Mouse (Mus musculus): Measurements from ENCODE around the gene Fam19a5. TPM values are rescaled to one million over a fixed set of nuclear protein-coding genes. Genes with fewer than 3 reads are reported as not detected.

Fam19a5 gene
- polyA plus RNA-seq, 1 experiment from 2014 or later: 0.06 TPM

DNA sequence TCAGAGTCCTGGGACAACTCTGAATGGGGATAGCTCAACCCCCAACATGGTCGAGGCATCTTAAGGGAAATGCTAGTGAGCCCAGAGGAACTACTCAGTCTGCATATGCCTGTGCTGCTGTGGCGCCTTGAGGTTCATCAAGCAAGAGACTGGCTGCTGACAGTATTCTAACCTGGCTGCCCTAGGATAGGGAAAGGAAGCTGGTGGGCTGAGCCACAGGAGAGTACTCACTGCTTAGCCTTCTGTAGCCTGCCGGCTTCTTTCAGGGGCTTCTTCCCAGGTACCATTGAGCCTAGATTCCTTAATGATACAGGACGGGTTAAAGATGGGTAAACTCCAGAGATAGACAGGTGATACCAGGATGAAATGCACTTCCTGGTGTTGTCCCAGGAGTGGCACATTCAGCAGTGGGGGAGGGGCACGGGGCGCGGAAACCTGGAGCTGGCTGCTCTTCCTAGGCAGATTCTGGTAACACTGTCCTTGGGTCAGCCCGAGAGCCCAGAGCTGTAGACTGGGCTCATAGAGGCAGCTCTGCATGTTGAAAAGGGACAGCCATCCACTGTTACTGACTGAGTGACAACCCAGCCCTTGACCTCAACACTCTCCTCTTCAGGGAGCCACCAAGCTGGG is 1.7 kb downstream of the Fam19a5 start:
- 21% methylated on average over 8 of the region's 8 CpGs for WGBS (ENCODE audit: insufficient replicate concordance)
- Histone ChIP-seq H3K9me3 (replicated peaks; ENCODE audit: control insufficient read depth, low read length) (no peaks in the 10 kb centered on the region), H3K4me3 (ENCODE audit: low read depth, low read length) (no peak overlapping the region), H3K4me1 (ENCODE audit: control insufficient read depth, low read depth, low read length) (no peaks in the 10 kb centered on the region), H3K36me3 (ENCODE audit: control insufficient read depth, insufficient read depth) (no peaks in the 10 kb centered on the region), H3K27ac (ENCODE audit: low read length) (no peak overlapping the region), H3K9ac (ENCODE audit: low read depth, low read length) (no peak overlapping the region), H3K27me3 (ENCODE audit: control insufficient read depth, insufficient read depth, low read depth, low read length) (peaks cover 42% of the 10 kb centered on the region), H3K4me2 (ENCODE audit: low read depth, low read length) (no peak overlapping the region)
- ATAC-seq (ENCODE audit: low read depth): no peak

DNA sequence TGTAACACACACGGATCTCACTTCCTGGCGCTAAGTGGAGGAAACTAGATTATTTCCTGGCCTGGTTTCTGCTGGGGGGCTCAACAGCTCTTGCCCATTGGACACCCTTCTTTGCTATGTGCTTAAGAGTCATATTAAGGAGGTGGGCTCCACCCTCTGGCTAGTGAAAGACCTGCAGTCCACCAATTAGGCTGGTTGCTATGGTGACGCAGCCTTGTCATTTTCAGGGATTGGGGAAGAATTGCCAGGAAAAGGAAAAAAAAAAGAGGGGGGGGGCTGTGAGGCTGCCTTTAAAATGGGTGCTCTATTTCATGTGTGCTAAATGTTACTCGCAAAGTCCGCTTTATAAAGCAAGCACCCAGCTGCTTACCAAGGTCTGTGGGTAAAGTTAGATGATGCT is 2.9 kb downstream of the Fam19a5 start:
- H3K36me3 ChIP-seq (ENCODE audit: control insufficient read depth, insufficient read depth): no peaks in the 10 kb centered on the region
- H3K4me2 ChIP-seq (ENCODE audit: low read depth, low read length): no peak overlapping the region
- no peaks in the 10 kb centered on the region for H3K4me1 ChIP-seq (ENCODE audit: control insufficient read depth, low read depth, low read length)
- ATAC-seq (ENCODE audit: low read depth): no peak
- H3K27me3 ChIP-seq (ENCODE audit: control insufficient read depth, insufficient read depth, low read depth, low read length): peaks cover 42% of the 10 kb centered on the region
- H3K9me3 ChIP-seq (replicated peaks; ENCODE audit: control insufficient read depth, low read length): no peaks in the 10 kb centered on the region
- no peak overlapping the region for H3K4me3 ChIP-seq (ENCODE audit: low read depth, low read length)
- H3K9ac ChIP-seq (ENCODE audit: low read depth, low read length): no peak overlapping the region
- 39% methylated on average over 5 of the region's 5 CpGs for WGBS (ENCODE audit: insufficient replicate concordance)
- H3K27ac ChIP-seq (ENCODE audit: low read length): no peak overlapping the region

DNA sequence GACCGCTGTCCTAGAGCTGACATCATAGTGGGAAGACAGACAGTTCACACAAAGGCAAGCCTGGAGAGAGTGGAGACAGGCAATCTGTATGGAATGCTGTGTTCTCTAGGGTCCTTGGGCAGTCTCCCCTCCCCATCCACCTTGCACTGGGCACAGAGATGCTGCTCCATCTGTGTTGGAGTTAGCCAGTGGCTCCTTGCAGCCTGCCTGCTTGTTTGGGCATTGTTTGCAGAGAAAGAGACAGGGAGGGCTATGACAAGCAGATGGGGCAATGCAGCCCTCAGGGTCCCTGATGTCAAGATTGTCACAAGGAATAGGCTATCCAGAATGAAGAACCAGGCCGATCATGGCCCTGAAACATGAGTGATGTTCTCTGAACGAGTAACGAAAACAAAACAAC is 5.6 kb downstream of the Fam19a5 start:
- Histone ChIP-seq H3K27me3 (ENCODE audit: control insufficient read depth, insufficient read depth, low read depth, low read length) (peaks cover 21% of the 10 kb centered on the region), H3K4me1 (ENCODE audit: control insufficient read depth, low read depth, low read length) (no peaks in the 10 kb centered on the region), H3K4me2 (ENCODE audit: low read depth, low read length) (no peak overlapping the region), H3K36me3 (ENCODE audit: control insufficient read depth, insufficient read depth) (no peaks in the 10 kb centered on the region), H3K27ac (ENCODE audit: low read length) (no peak overlapping the region), H3K9me3 (replicated peaks; ENCODE audit: control insufficient read depth, low read length) (no peaks in the 10 kb centered on the region), H3K9ac (ENCODE audit: low read depth, low read length) (no peak overlapping the region), H3K4me3 (ENCODE audit: low read depth, low read length) (no peak overlapping the region)
- ATAC-seq (ENCODE audit: low read depth): no peak
- 61% methylated on average over 4 of the region's 4 CpGs for WGBS (ENCODE audit: insufficient replicate concordance)

DNA sequence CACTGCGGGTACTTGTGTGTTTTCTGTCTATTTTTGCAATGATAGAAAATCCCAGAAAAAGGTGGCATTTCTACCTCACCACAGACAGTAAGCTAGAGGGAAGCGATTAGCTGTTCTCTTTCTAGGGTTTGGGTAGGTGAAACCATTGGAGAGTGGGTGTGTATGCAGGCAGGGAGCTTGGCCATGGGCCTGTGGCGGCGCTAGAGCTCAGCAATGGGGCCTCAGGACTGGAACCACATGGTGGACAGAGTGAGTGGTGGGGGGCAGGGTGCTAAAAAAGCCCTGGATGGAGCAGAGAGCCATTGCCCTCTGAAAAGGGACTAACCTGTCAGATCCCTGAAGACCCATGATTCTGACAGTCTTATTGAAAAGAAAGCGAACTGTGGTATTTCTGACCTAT is 6.7 kb downstream of the Fam19a5 start:
- Histone ChIP-seq H3K4me1 (ENCODE audit: control insufficient read depth, low read depth, low read length) (no peaks in the 10 kb centered on the region), H3K36me3 (ENCODE audit: control insufficient read depth, insufficient read depth) (no peaks in the 10 kb centered on the region), H3K27me3 (ENCODE audit: control insufficient read depth, insufficient read depth, low read depth, low read length) (peaks cover 11% of the 10 kb centered on the region), H3K4me3 (ENCODE audit: low read depth, low read length) (no peak overlapping the region), H3K9me3 (replicated peaks; ENCODE audit: control insufficient read depth, low read length) (no peaks in the 10 kb centered on the region), H3K9ac (ENCODE audit: low read depth, low read length) (no peak overlapping the region), H3K27ac (ENCODE audit: low read length) (no peak overlapping the region), H3K4me2 (ENCODE audit: low read depth, low read length) (no peak overlapping the region)
- WGBS (ENCODE audit: insufficient replicate concordance): 38% methylated on average over 5 of the region's 5 CpGs
- ATAC-seq (ENCODE audit: low read depth): no peak

DNA sequence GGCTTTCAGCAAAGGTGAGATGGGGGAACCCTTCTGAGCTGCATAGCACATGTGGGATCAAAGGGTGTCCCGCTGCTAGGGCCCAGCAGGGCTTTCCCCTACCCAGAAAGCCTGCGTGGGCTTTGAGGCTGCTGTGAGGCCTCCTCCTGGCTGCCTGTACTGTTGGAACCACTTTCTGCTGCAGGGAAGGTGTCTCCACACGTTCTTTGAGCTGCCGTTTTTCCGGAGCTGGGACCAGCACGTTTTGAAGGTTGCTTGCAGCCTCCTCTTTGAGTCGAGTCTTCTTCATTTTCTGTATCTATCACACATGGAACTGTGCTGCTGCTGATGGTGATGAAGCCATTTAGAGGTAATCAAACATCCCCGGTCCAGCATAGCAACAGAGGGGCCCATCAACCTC is 7.5 kb downstream of the Fam19a5 start:
- Histone ChIP-seq H3K4me2 (ENCODE audit: low read depth, low read length) (no peak overlapping the region), H3K9ac (ENCODE audit: low read depth, low read length) (no peak overlapping the region), H3K9me3 (replicated peaks; ENCODE audit: control insufficient read depth, low read length) (no peaks in the 10 kb centered on the region), H3K27me3 (ENCODE audit: control insufficient read depth, insufficient read depth, low read depth, low read length) (peaks cover 5% of the 10 kb centered on the region; the same call in 1 of the 2 replicates), H3K36me3 (ENCODE audit: control insufficient read depth, insufficient read depth) (no peaks in the 10 kb centered on the region), H3K27ac (ENCODE audit: low read length) (no peak overlapping the region), H3K4me3 (ENCODE audit: low read depth, low read length) (no peak overlapping the region), H3K4me1 (ENCODE audit: control insufficient read depth, low read depth, low read length) (no peaks in the 10 kb centered on the region)
- WGBS (ENCODE audit: insufficient replicate concordance): 23% methylated on average over 8 of the region's 8 CpGs
- ATAC-seq (ENCODE audit: low read depth): no peak

DNA sequence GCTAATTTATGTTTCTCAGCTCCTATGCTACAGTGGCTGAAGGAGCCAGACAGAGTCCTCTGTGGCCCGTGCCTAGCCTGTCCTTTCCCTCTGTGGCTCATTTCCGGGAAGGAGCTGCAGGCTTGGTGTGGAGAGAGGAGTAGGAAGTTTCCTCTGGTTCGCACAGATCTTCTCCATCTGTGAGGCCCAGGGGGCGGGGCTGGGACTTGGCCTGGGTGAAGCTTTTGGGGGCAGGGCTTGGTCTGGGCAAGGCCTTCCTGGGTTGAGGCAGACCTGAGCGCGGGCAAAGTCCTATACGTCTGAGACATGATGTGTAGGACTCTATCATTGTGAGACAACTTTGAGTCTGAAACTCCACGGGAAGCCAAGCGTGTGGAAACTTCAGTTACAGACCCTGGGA is 11.7 kb downstream of the Fam19a5 start:
- H3K9ac ChIP-seq (ENCODE audit: low read depth, low read length): no peak overlapping the region
- H3K27ac ChIP-seq (ENCODE audit: low read length): no peak overlapping the region
- no peaks in the 10 kb centered on the region for H3K27me3 ChIP-seq (ENCODE audit: control insufficient read depth, insufficient read depth, low read depth, low read length)
- ATAC-seq (ENCODE audit: low read depth): no peak
- 52% methylated on average over 9 of the region's 9 CpGs for WGBS (ENCODE audit: insufficient replicate concordance)
- no peaks in the 10 kb centered on the region for H3K9me3 ChIP-seq (replicated peaks; ENCODE audit: control insufficient read depth, low read length)
- H3K4me2 ChIP-seq (ENCODE audit: low read depth, low read length): no peak overlapping the region
- no peaks in the 10 kb centered on the region for H3K4me1 ChIP-seq (ENCODE audit: control insufficient read depth, low read depth, low read length)
- no peak overlapping the region for H3K4me3 ChIP-seq (ENCODE audit: low read depth, low read length)
- no peaks in the 10 kb centered on the region for H3K36me3 ChIP-seq (ENCODE audit: control insufficient read depth, insufficient read depth)

DNA sequence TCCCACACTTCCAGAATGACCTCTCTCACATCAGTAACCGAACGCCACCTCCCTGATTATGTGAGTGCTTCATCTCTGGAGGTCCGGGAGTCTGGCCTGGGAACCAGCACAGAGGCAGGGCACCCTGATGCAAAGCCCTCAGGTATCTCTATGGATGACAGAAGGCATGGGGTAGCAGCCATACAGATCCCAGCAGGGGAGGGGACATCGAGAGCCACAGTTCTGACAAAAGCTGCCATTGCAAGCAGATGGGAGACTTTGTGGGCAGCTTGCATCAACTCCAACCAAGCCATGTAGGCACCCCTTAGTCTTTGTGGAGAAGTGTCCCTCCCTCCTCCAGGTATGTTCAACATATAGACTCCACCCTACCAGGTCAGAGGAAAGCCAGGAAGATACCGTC is 20.2 kb downstream of the Fam19a5 start:
- Histone ChIP-seq H3K4me2 (ENCODE audit: low read depth, low read length) (no peak overlapping the region), H3K27me3 (ENCODE audit: control insufficient read depth, insufficient read depth, low read depth, low read length) (no peaks in the 10 kb centered on the region), H3K4me1 (ENCODE audit: control insufficient read depth, low read depth, low read length) (no peaks in the 10 kb centered on the region), H3K4me3 (ENCODE audit: low read depth, low read length) (no peak overlapping the region), H3K36me3 (ENCODE audit: control insufficient read depth, insufficient read depth) (no peaks in the 10 kb centered on the region), H3K9ac (ENCODE audit: low read depth, low read length) (no peak overlapping the region), H3K27ac (ENCODE audit: low read length) (no peak overlapping the region), H3K9me3 (replicated peaks; ENCODE audit: control insufficient read depth, low read length) (no peaks in the 10 kb centered on the region; the same call in 1 of the 2 replicates)
- WGBS (ENCODE audit: insufficient replicate concordance): 69% methylated on average over 5 of the region's 5 CpGs
- ATAC-seq (ENCODE audit: low read depth): no peak

DNA sequence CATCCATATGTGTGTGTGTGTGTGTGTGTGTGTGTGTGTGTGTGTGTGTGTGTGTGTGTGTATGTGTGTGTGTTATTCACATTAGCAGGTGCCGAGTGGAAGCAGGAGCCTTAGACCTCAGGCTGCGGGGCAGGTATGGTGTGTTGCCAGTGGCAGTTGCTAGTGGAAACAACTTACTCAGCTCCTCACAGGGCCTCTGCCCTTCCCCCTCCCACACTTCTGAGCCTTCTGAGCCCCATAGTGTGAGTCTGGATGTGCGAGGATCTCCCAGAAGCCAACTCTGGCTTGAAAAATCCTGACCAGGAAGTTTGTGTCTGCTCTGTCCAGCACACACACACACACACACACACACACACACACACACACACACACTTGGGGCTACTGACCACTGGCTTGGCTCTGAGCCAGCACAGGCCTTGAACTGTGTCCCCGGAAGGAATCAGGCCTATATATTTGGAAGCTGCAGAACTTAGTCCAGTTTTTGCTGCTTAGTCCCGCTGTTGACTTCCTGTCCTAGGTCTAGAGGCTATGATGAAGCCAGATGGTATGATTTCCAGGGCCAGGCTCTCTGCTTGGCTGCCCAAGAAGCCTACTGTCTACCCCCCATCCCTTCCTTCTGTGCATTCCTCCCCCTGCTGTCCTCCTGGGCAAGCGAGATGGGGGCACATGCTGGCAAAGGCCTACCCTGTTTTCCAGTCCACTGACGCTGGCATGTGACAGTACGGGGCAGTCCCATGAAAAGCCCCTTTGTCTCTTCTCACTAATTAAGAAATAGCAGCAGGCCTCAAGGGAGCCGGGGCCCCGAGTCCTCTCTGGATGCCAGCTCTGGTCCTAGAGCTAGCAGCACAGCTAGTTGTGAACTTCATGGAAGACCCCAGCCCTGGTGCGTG is 22.2 kb downstream of the Fam19a5 start:
- no peaks in the 10 kb centered on the region for H3K4me1 ChIP-seq (ENCODE audit: control insufficient read depth, low read depth, low read length)
- WGBS (ENCODE audit: insufficient replicate concordance): 61% methylated on average over 11 of the region's 11 CpGs
- H3K4me3 ChIP-seq (ENCODE audit: low read depth, low read length): no peak overlapping the region
- no peaks in the 10 kb centered on the region; the same call in 1 of the 2 replicates for H3K9me3 ChIP-seq (replicated peaks; ENCODE audit: control insufficient read depth, low read length)
- no peak for ATAC-seq (ENCODE audit: low read depth)
- no peaks in the 10 kb centered on the region for H3K36me3 ChIP-seq (ENCODE audit: control insufficient read depth, insufficient read depth)
- H3K9ac ChIP-seq (ENCODE audit: low read depth, low read length): no peak overlapping the region
- H3K4me2 ChIP-seq (ENCODE audit: low read depth, low read length): no peak overlapping the region
- H3K27ac ChIP-seq (ENCODE audit: low read length): no peak overlapping the region
- no peaks in the 10 kb centered on the region for H3K27me3 ChIP-seq (ENCODE audit: control insufficient read depth, insufficient read depth, low read depth, low read length)

DNA sequence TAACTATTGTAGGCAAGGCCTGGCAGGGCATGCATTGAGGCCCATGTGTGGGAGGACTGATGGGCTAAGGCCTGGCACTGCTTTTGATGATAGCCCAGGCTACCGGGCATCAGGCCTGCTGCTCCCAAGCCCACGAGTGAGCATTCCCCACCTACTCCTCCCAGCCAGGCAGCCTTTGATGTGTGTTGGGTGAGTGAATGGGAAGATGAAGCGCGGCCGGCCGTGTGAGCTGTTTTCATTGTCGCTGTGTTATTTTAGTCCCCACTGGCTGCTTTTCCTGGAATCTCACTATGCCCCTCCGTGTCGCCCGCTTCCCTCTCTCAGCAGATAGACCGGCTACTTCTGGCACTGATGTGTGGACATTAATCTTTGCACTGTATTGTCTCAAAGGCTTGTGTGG is 26.1 kb downstream of the Fam19a5 start:
- H3K4me3 ChIP-seq (ENCODE audit: low read depth, low read length): no peak overlapping the region
- H3K27me3 ChIP-seq (ENCODE audit: control insufficient read depth, insufficient read depth, low read depth, low read length): no peaks in the 10 kb centered on the region
- H3K4me1 ChIP-seq (ENCODE audit: control insufficient read depth, low read depth, low read length): no peaks in the 10 kb centered on the region
- H3K27ac ChIP-seq (ENCODE audit: low read length): no peak overlapping the region
- no peaks in the 10 kb centered on the region for H3K9me3 ChIP-seq (replicated peaks; ENCODE audit: control insufficient read depth, low read length)
- ATAC-seq (ENCODE audit: low read depth): no peak
- H3K36me3 ChIP-seq (ENCODE audit: control insufficient read depth, insufficient read depth): no peaks in the 10 kb centered on the region
- 73% methylated on average over 11 of the region's 11 CpGs for WGBS (ENCODE audit: insufficient replicate concordance)
- H3K4me2 ChIP-seq (ENCODE audit: low read depth, low read length): no peak overlapping the region
- H3K9ac ChIP-seq (ENCODE audit: low read depth, low read length): no peak overlapping the region

Data from liver, embryonic 16.5 days (tissue).